Mouse (Mus musculus): ENCODE results near the gene Rag2. TPM values are rescaled to one million over a fixed set of nuclear protein-coding genes. Genes with fewer than 3 reads are reported as not detected.
A peak's percentile ranks its signal among the peaks of the same experiment; 100 is the strongest.

The Rag2 gene
- polyA plus RNA-seq, 1 experiment = not detected

- peak in 1 of 2 experiments; percentile 15 for DNase-seq (ENCODE audit: extremely low spot score in 1 of 2, low spot score in 1 of 2)
Measured at GRCm38 (mm10) chr2:101679164-101679784, 54.8 kb downstream of the Rag2 start.

Other genes with a start within 250 kb of the Rag2 start
- gene Rag1, start 24.8 kb downstream of the Rag2 start, polyA plus RNA-seq (2012; rRNA removed) = 0.04 and 0.06 TPM in 2 replicates
- 35.1 and 40.5 TPM in 2 replicates for gene B230118H07Rik, start 24.8 kb downstream of the Rag2 start, polyA plus RNA-seq (2012; rRNA removed)
- gene Traf6, start 53.7 kb downstream of the Rag2 start, polyA plus RNA-seq (2012; rRNA removed) = 9.3 and 9.7 TPM in 2 replicates

Data from frontal cortex, adult 2 months (tissue).